Mouse (Mus musculus) kidney, embryonic 16.5 days (tissue): ENCODE measurements around the gene Ccnl2. TPM values are rescaled to one million over a fixed set of nuclear protein-coding genes. Genes with fewer than 3 reads are reported as not detected.

Source experiments
- ATAC-seq: fragments of 200-750 bp; cut with Nextera tagmentation; 2 replicates; pipeline ENCODE4 v1.8.0; 2017; ENCODE audit warnings: moderate TSS enrichment; ENCODE audit not compliant: low FRiP score, low TSS enrichment
- H3K27ac ChIP-seq: fragments of 300-500 bp; sonication (generic); 2 replicates; pipeline ENCODE4 v1.5.1; 2014; ENCODE audit warnings: low read length
- H3K27me3 ChIP-seq: fragments of 300-500 bp; sonication (generic); 2 replicates; pipeline ENCODE4 v1.6.1; 2014; ENCODE audit warnings: low read length, control low read depth, mixed read lengths; ENCODE audit not compliant: insufficient read depth
- H3K36me3 ChIP-seq: fragments of 300-500 bp; sonication (generic); 2 replicates; pipeline ENCODE4 v1.6.1; 2014; ENCODE audit warnings: low read length, control low read depth, mixed read lengths; ENCODE audit not compliant: insufficient read depth
- H3K4me1 ChIP-seq: fragments of 300-500 bp; sonication (generic); 2 replicates; pipeline ENCODE4 v1.6.1; 2014; ENCODE audit warnings: low read length, control low read depth, mixed read lengths; ENCODE audit not compliant: insufficient read depth
- H3K4me2 ChIP-seq: fragments of 300-500 bp; sonication (generic); replicated peaks from 2 replicates; pipeline ENCODE4 v1.6.1; 2014; ENCODE audit warnings: low read depth, low read length
- H3K4me3 ChIP-seq: fragments of 300-500 bp; sonication (generic); 2 replicates; pipeline ENCODE4 v1.5.1; 2014; ENCODE audit warnings: mild to moderate bottlenecking, low read length
- H3K9ac ChIP-seq: fragments of 300-500 bp; sonication (generic); replicated peaks from 2 replicates; pipeline ENCODE4 v1.6.1; 2014; ENCODE audit warnings: low read length
- H3K9me3 ChIP-seq: fragments of 300-500 bp; sonication (generic); 2 replicates; pipeline ENCODE4 v1.6.1; 2016; ENCODE audit warnings: low read length, control low read depth
- WGBS: fragments of 180-500 bp; shearing (Covaris S2); extraction: QIAGEN DNeasy Blood & Tissue Kit; methylation state at CpG from one replicate; pipeline ENCODE4 v1.1.7; 2014; 5-methylcytosine and 5-hydroxymethylcytosine counted together
- polyA plus RNA-seq: library from polyadenylated mRNA; unstranded; fragments of >200 nt; fragmentation: Nextera tagmentation; extraction: Ambion mirVana; gene quantifications from 2 replicates; pipeline ENCODE4 v1.2.1, GENCODE M21; 2015

Gene Ccnl2
- polyA plus RNA-seq, 1 experiment from 2014 or later = 168 TPM

DNA sequence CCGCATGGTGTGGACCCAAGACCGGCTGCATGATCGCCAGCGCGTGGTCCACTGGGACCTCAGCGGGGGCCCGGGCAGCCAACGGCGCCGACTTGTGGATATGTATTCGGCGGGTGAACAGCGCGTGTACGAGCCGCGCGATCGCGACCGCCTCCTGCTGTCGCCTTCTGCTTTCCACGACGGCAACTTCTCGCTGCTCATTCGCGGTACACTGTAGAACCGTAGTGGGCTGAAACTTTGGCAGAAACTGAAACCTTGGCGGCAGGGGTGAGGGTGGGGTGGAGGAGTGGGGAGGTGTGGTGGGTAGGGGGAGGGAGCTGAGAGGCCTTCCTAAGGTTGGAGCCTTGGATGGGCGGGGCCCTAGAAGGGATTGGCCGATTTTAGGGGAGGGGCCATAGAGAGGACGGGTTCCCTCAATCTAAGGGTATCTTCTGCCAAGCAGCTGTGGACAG, 28.7 kb downstream of the Ccnl2 start:
- no peaks in the 10 kb centered on the region; the same call in 1 of the 2 replicates for H3K9me3 ChIP-seq
- no peaks in the 10 kb centered on the region for H3K27me3 ChIP-seq
- WGBS = under 1% methylated on average over 32 of the region's 32 CpGs
- no peak overlapping the region for H3K27ac ChIP-seq
- peaks cover 30% of the 10 kb centered on the region for H3K4me1 ChIP-seq
- peak overlapping the region; percentile 75 for H3K9ac ChIP-seq
- peaks cover 13% of the 10 kb centered on the region for H3K36me3 ChIP-seq
- ATAC-seq = peak; percentile 47
- H3K4me2 ChIP-seq = peak overlapping the region; percentile 82
- peak overlapping the region; percentile 59 for H3K4me3 ChIP-seq

DNA sequence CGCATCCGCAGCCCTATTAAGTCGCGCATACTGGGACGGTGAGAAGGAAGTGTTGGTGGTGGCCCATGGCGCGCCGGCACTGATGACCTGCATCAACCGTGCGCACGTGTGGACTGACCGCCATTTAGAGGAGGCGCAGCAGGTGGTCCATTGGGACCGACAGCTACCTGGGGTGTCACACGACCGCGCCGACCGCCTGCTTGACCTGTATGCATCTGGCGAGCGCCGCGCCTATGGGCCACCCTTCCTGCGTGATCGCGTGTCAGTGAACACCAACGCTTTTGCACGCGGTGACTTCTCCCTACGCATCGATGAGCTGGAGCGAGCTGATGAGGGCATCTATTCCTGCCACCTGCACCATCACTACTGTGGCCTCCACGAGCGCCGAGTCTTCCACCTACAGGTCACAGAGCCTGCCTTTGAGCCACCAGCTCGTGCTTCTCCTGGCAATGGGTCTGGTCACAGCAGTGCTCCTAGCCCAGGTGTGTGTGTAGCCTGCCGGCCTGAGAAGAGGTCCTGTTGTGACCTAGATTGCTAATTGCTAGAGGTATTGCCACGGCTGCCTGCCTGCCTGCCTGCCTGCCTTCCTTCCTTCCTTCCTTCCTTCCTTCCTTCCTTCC, 29.5 kb downstream of the Ccnl2 start:
- Histone ChIP-seq H3K9me3 (no peaks in the 10 kb centered on the region), H3K27me3 (no peaks in the 10 kb centered on the region), H3K4me1 (peaks cover 35% of the 10 kb centered on the region), H3K4me2 (peak overlapping the region; percentile 82), H3K4me3 (peak overlapping the region; percentile 59), H3K9ac (no peak overlapping the region), H3K27ac (no peak overlapping the region), H3K36me3 (peaks cover 13% of the 10 kb centered on the region)
- 39% methylated on average over 38 of the region's 38 CpGs for WGBS
- ATAC-seq = no peak

DNA sequence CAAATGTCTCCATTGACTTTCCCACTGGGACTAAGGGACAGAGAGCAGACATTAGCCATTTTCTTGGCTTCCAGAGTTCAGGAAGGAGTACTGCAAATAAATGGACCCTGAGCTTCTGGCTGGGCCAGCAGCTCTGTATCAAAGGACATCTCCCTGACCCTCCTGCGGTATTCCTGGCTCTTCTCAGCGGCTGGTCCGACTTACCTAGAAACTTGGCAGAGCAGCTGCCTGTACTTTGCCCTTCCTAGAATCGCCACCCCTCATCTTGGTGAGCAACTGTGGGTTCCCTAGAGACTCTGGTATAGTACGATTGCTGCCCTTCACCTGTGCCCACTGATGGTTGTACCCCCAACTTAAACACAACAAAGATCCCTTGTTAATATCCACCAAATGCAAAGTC, 30.9 kb downstream of the Ccnl2 start:
- peaks cover 42% of the 10 kb centered on the region for H3K4me1 ChIP-seq
- no peak overlapping the region for H3K27ac ChIP-seq
- WGBS = 92% methylated on average over 5 of the region's 5 CpGs
- peaks cover 13% of the 10 kb centered on the region for H3K36me3 ChIP-seq
- H3K9ac ChIP-seq = no peak overlapping the region
- H3K27me3 ChIP-seq = no peaks in the 10 kb centered on the region
- ATAC-seq = no peak
- no peak overlapping the region for H3K4me2 ChIP-seq
- no peak overlapping the region for H3K4me3 ChIP-seq
- no peaks in the 10 kb centered on the region for H3K9me3 ChIP-seq

DNA sequence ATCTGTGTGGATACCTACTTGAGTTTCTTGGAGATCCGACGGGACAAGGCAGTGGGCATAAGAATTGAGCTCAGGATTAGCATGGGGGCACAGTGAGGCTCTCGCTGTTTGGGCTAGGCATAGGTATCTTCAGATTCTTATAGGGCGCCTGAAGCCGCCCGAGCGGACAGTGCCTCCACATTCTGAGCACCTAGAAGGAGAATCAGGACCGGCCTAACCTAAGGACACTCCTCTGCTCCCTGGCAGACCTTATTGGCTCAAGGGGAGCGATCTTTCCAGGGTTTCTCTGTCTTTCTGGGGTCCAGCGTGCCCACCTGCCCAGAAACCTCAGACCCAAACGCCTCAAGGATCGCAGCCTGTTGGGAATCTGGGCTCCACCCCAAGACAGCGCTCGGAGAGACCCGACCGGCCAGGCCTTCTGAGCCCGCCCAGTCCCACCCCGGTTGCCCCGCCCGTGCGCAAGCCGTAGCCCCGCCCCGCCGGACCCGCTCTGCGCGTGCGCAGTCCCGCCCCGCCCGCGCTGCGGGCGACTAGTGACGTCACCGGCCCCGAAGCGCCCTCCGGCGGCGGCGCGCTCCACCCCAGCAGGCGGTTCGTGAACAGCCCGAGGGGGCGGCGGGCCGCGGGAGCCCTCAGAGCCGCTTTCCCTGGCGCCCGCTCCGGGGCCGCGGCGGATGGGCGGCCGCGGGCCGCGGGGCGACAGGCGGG, 34.7 kb downstream of the Ccnl2 start, which contains the start of gene Dvl1:
Gene Dvl1, plus strand, starts transcription at position 532 of the 708 bp plus-strand sequence.
- peak; percentile 95 for ATAC-seq
- Histone ChIP-seq H3K4me1 (peaks cover 23% of the 10 kb centered on the region), H3K9me3 (no peaks in the 10 kb centered on the region), H3K4me2 (peak within 1 kb of the TSS; percentile 83), H3K36me3 (peaks cover 13% of the 10 kb centered on the region), H3K9ac (peak within 1 kb of the TSS; percentile 91), H3K27ac (peak within 1 kb of the TSS; percentile 76), H3K4me3 (peak within 1 kb of the TSS; percentile 60), H3K27me3 (no peaks in the 10 kb centered on the region)
- WGBS = 3% methylated on average over 46 of the region's 65 CpGs

DNA sequence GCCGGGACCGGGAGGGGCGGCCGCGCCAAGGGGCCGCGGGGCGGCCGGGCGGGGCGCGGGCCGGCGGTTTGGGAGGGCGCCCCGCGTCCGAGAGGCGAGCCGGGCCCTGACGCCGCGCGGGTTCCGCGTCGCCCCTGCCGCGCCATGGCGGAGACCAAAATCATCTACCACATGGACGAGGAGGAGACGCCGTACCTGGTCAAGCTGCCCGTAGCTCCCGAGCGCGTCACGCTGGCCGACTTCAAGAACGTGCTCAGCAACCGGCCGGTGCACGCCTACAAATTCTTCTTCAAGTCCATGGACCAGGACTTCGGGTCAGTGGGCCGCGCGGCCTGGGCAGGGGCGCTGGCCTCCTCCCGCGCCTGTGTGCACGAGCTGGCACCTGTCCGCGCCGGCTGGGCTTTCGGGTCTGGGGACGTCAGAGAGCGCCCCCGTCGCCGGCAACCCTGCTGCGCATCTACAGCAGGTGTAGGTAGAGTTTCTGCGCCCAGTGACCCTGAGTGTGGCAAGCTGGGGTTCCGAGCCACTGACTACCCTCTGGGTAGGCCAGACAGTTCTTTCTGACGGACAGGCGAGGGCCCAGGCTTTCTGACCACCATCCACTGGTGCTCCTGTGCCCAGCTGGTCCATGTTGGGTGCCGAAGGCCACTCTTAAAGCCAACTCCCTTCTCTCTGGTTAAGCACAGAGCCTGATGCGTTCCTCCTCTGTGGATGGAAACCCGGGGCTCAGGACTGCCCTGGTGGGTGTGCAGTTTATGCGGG, 35.5 kb downstream of the Ccnl2 start:
- Histone ChIP-seq H3K4me2 (peak overlapping the region; percentile 83), H3K27ac (peak overlapping the region; percentile 73), H3K27me3 (no peaks in the 10 kb centered on the region), H3K36me3 (peaks cover 10% of the 10 kb centered on the region), H3K9ac (peak overlapping the region; percentile 91), H3K4me3 (peak overlapping the region; percentile 60), H3K4me1 (peaks cover 23% of the 10 kb centered on the region), H3K9me3 (no peaks in the 10 kb centered on the region)
- peak; percentile 60 for ATAC-seq
- WGBS = 1% methylated on average over 46 of the region's 69 CpGs

DNA sequence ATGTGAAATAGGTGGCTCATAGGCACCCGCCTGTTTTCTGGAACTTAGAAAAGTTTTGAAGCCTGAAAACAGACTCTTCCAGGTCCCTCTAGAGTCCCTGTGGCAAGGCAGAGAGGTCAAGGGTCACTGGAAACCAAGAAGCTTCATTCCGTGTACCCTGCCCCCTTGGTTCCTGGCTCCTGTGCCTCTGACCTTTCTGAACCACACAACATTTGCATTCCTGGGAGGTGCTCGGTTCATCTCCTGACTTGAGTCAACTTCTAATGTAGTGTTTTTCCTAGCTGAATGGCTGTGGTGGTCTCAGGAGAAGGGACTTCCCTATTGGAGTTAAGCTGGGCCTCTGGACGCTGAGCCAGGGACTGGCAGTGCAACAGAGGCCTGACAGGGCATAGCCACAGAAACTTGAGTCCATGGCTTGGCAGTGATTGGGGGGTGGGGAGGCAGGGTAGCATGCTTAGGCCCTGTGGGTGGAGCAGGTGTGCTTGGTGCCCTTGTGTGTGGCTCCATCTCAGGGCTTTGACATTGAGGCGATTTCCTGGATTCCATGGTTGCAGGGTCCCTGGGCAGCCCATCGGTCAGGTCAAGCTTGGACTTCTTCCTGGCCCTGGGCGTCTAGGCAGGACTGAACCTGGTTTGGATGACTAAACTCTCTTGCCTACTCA, 36.3 kb downstream of the Ccnl2 start:
- no peak for ATAC-seq
- peaks cover 23% of the 10 kb centered on the region for H3K4me1 ChIP-seq
- H3K27me3 ChIP-seq = no peaks in the 10 kb centered on the region
- peaks cover 3% of the 10 kb centered on the region for H3K36me3 ChIP-seq
- 59% methylated on average over 7 of the region's 7 CpGs for WGBS
- no peaks in the 10 kb centered on the region for H3K9me3 ChIP-seq
- peak overlapping the region; percentile 73; the same call in 1 of the 2 replicates for H3K27ac ChIP-seq
- peak overlapping the region; percentile 60 for H3K4me3 ChIP-seq
- H3K9ac ChIP-seq = peak overlapping the region; percentile 91
- peak overlapping the region; percentile 83 for H3K4me2 ChIP-seq

DNA sequence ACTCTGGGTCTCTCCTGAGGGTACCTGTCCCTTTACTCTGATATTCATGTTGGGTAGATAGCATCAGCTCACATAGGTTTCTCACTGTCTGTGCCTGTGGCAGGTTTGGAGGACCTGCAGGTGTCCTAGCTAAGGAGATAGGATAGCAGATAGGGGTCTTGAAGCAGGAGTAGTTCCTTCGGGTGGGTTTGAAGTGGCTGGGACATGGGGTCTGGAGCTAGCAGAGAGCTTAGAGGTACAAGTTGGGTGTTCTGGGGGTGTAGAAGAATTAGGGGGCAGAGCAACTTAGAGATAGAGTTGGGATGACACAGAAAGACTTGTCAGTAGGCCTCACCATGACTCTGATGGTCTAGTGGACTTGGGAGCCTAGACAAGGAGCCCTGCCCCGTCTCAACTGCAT, 37.1 kb downstream of the Ccnl2 start:
- Histone ChIP-seq H3K4me1 (peaks cover 23% of the 10 kb centered on the region), H3K27me3 (no peaks in the 10 kb centered on the region), H3K9ac (no peak overlapping the region), H3K36me3 (peaks cover 8% of the 10 kb centered on the region; the same call in 1 of the 2 replicates), H3K4me3 (no peak overlapping the region), H3K4me2 (0 out of 2 replicates have a peak overlapping the region, but pooled peaks have one; percentile 83), H3K9me3 (no peaks in the 10 kb centered on the region), H3K27ac (no peak overlapping the region)
- WGBS = 91% methylated on average over 2 of the region's 2 CpGs
- no peak for ATAC-seq

DNA sequence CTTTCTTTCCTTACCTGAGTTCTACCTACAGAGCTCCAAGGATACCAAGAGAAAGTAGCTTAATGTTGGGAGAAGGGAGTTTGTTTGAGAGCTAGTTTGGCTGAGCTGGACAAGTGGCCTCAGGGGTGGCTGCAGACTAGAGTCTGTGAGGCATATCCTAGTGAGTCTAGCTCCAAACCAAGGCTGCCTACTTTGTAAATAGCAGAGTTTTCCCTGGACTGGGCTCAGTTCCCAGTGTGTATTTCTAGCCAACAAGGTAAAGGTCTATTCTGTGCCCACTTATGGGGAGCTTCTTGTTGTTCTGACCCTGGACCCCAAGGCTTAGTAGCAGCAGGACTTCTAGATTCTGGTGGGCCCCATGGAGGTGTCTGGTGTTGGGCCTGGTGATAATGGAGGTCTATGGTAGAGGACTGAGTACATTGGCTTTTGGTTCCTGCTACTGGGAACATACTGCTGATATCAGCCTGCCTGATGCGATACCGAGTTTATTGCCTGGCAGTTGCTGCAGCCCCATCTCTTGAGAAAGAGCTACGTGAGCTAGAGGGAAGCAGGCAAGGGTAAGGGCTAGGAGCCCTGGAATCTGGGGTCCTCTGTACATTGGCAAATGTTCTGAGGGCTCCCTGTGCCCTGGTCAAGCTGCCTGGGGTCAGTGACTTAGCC, 37.6 kb downstream of the Ccnl2 start:
- H3K4me3 ChIP-seq = no peak overlapping the region
- WGBS = 88% methylated on average over 3 of the region's 3 CpGs
- no peaks in the 10 kb centered on the region for H3K27me3 ChIP-seq
- H3K4me1 ChIP-seq = peaks cover 23% of the 10 kb centered on the region
- H3K4me2 ChIP-seq = no peak overlapping the region
- H3K9ac ChIP-seq = no peak overlapping the region
- H3K27ac ChIP-seq = no peak overlapping the region
- H3K9me3 ChIP-seq = no peaks in the 10 kb centered on the region
- H3K36me3 ChIP-seq = peaks cover 13% of the 10 kb centered on the region
- no peak for ATAC-seq

DNA sequence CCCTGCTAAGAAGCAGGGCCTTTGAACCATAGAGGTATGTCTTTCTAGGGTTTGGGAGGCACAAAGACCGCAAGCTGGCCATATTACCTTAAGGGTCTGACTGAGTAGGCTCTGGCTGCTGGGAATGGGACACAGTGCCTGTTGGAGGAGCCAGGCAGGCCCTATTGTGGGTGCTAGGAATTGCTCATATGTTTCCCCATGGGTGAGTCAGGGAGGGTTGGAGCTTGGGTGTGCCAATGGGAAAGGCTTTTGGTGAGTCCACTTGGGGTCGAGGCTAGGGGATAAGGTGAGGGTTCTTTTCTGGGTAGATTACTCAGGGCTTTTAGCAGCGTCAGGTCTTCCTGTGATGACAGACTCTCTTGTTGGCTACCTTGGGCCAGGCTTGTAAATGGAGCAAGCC, 39.1 kb downstream of the Ccnl2 start:
- Histone ChIP-seq H3K4me3 (no peak overlapping the region), H3K9me3 (no peaks in the 10 kb centered on the region), H3K4me1 (peaks cover 23% of the 10 kb centered on the region), H3K9ac (no peak overlapping the region), H3K27ac (no peak overlapping the region), H3K27me3 (no peaks in the 10 kb centered on the region), H3K36me3 (peaks cover 28% of the 10 kb centered on the region), H3K4me2 (no peak overlapping the region)
- no peak for ATAC-seq
- WGBS = 90% methylated on average over 3 of the region's 3 CpGs
